Mouse (Mus musculus) small intestine, adult 2 months (tissue): Measurements from ENCODE around the gene Lgr4.

Experiments used
- CTCF ChIP-seq: fragments of 200-500 bp; IDR thresholded peaks from 2 replicates; pipeline ENCODE4 v1.5.1; 2012; ENCODE audit warnings: low read depth, mild to moderate bottlenecking, control low read depth, inconsistent platforms, low read length, moderate library complexity, mixed read lengths; ENCODE audit not compliant: insufficient replicate concordance, insufficient read length; ENCODE audit errors: extremely low read depth
- POLR2A ChIP-seq: fragments of 200-500 bp; IDR thresholded peaks from 2 replicates; pipeline ENCODE4 v1.6.1; 2012; ENCODE audit warnings: low read depth, mild to moderate bottlenecking, control low read depth, inconsistent platforms, low read length, moderate library complexity

- TF ChIP-seq CTCF: no peak
- TF ChIP-seq POLR2A: no peak
Measured at GRCm38 (mm10) chr2:109993404-109993803, 76.0 kb downstream of the Lgr4 start.
